Mouse (Mus musculus): ENCODE results near the gene Map4k4. TPM values are rescaled to one million over a fixed set of nuclear protein-coding genes. Genes with fewer than 3 reads are reported as not detected.

Gene Map4k4
- polyA plus RNA-seq, 1 experiment = 166 TPM

DNA sequence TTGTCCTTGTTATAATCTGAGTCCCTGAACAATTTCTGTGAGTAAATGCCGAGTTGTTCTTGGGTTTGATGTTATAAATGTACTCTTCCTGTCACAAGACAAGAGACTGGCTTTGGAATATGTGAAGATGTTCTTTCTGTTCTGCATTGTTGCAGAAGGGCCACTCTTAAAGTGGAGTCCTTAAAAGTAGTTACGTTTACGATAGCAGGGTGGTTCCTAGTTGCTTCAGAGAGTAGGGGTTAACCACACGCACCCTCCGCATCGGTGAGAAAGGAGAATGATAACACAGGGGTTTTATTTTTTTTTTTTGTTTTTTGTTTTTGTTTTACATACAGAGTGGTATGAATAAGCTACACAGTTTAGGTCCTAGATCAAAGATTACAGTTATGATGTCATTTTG, 60.4 kb downstream of the Map4k4 start:
- 82% methylated on average over 6 of the region's 6 CpGs for WGBS
- Histone ChIP-seq H3K4me3 (replicated peaks; ENCODE audit: insufficient read depth, low read depth, low read length) (no peak overlapping the region), H3K4me1 (ENCODE audit: control insufficient read depth, insufficient read depth, low read length) (peaks cover 17% of the 10 kb centered on the region), H3K27me3 (ENCODE audit: control insufficient read depth, insufficient read depth, low read length) (no peaks in the 10 kb centered on the region), H3K27ac (ENCODE audit: insufficient read depth, low read length) (no peak overlapping the region)
- DNase-seq = no peak
- TF ChIP-seq POLR2A (IDR thresholded peaks at IDR 0.05; ENCODE audit: borderline replicate concordance, insufficient read depth, low read length) = no peak
- TF ChIP-seq CTCF (IDR thresholded peaks at IDR 0.05; ENCODE audit: borderline replicate concordance, insufficient read depth, low read depth, low read length) = no peak

DNA sequence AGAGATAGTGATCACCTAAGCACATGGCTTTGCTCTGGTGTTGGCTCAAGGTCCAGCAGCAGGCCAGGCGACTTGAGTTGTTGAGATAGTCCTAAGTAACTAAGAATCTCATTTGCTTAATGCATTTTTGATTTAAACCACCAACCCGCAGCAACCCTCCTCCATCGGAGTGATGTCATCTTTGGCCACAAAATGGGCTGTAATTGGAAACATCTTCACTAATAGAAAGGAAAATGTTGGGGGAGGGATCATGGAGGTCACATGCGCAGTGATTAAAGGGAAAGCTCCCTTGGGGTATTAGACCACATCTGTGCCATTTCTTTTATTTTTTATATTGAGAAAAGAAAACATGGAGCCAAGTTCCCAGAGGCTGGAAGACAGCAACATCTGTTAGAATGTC, 61.6 kb downstream of the Map4k4 start:
- no peaks in the 10 kb centered on the region for H3K27me3 ChIP-seq (ENCODE audit: control insufficient read depth, insufficient read depth, low read length)
- no peak overlapping the region for H3K4me3 ChIP-seq (replicated peaks; ENCODE audit: insufficient read depth, low read depth, low read length)
- H3K27ac ChIP-seq (ENCODE audit: insufficient read depth, low read length) = no peak overlapping the region; the same call in 1 of the 2 replicates
- DNase-seq = no peak
- H3K4me1 ChIP-seq (ENCODE audit: control insufficient read depth, insufficient read depth, low read length) = peaks cover 17% of the 10 kb centered on the region
- 76% methylated on average over 4 of the region's 4 CpGs for WGBS
- no peak for TF ChIP-seq CTCF (IDR thresholded peaks at IDR 0.05; ENCODE audit: borderline replicate concordance, insufficient read depth, low read depth, low read length)
- no peak for TF ChIP-seq POLR2A (IDR thresholded peaks at IDR 0.05; ENCODE audit: borderline replicate concordance, insufficient read depth, low read length)

DNA sequence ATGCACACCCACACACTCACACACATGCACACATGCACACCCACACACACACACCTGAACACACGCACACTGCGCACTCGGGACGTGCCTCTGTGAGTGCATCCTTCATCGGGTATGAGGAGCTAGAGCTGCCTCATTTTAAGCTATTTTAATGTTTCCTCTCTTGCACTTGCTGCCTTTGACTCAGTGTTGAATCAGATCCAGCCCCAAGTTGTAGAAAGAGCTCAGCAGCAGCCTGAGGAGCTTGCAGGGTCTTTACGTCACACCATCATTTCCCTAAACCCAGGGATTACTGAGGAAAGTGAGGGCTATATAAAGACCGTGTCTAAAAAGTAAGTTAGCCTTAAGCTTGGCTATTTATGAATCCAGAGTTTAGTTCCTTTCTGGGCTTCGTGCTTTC, 62.1 kb downstream of the Map4k4 start:
- Histone ChIP-seq H3K27ac (ENCODE audit: insufficient read depth, low read length) (no peak overlapping the region), H3K4me3 (replicated peaks; ENCODE audit: insufficient read depth, low read depth, low read length) (no peak overlapping the region), H3K4me1 (ENCODE audit: control insufficient read depth, insufficient read depth, low read length) (peaks cover 16% of the 10 kb centered on the region), H3K27me3 (ENCODE audit: control insufficient read depth, insufficient read depth, low read length) (no peaks in the 10 kb centered on the region)
- TF ChIP-seq POLR2A (IDR thresholded peaks at IDR 0.05; ENCODE audit: borderline replicate concordance, insufficient read depth, low read length) (no peak), CTCF (IDR thresholded peaks at IDR 0.05; ENCODE audit: borderline replicate concordance, insufficient read depth, low read depth, low read length) (no peak)
- 75% methylated on average over 8 of the region's 8 CpGs for WGBS
- DNase-seq = no peak

DNA sequence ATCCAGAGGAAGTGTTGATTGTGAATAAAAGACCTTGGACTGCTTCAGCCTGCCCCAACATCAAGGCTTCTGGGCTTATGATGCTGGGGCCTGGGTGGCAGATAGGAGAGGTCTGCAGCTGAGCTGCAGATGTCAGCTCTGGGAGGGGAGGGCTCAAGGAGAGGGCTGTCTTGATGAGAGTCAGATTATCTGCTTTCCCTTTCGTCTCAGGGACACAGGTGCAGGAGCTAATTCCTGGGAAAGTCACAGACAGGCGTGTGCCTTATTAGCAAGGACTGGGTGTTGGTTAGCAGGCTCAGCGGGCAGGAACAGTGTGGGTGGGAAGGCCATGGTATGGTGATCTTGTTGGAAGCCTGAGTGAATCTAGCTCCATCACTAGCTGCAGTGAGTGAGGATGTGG, 63.1 kb downstream of the Map4k4 start:
- peaks cover 14% of the 10 kb centered on the region for H3K4me1 ChIP-seq (ENCODE audit: control insufficient read depth, insufficient read depth, low read length)
- no peak for DNase-seq
- no peak overlapping the region for H3K27ac ChIP-seq (ENCODE audit: insufficient read depth, low read length)
- H3K27me3 ChIP-seq (ENCODE audit: control insufficient read depth, insufficient read depth, low read length) = no peaks in the 10 kb centered on the region
- no peak overlapping the region for H3K4me3 ChIP-seq (replicated peaks; ENCODE audit: insufficient read depth, low read depth, low read length)
- TF ChIP-seq POLR2A (IDR thresholded peaks at IDR 0.05; ENCODE audit: borderline replicate concordance, insufficient read depth, low read length) (no peak), CTCF (IDR thresholded peaks at IDR 0.05; ENCODE audit: borderline replicate concordance, insufficient read depth, low read depth, low read length) (no peak)
- 66% methylated on average over 3 of the region's 3 CpGs for WGBS

DNA sequence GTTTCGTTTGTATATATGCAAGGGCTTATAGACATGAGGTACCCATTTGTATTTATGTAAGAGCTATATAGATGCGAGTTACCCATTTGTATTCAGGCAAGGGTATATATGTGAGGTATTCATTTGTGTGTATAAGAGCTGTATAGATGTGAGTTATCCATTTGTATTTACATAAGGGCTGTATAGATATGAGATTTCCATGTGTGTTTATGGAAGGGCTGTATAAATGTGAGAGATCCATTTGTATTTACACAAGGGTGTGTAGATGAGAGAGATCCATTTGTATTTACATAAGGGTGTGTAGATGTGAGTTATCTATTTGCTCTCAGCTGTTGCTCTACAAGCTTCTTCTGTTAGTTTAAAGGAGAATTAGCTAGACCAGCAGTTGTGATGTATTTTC, 63.7 kb downstream of the Map4k4 start:
- 95% methylated on average over 2 of the region's 2 CpGs for WGBS
- no peak for TF ChIP-seq CTCF (IDR thresholded peaks at IDR 0.05; ENCODE audit: borderline replicate concordance, insufficient read depth, low read depth, low read length)
- peaks cover 14% of the 10 kb centered on the region for H3K4me1 ChIP-seq (ENCODE audit: control insufficient read depth, insufficient read depth, low read length)
- H3K27me3 ChIP-seq (ENCODE audit: control insufficient read depth, insufficient read depth, low read length) = no peaks in the 10 kb centered on the region
- H3K27ac ChIP-seq (ENCODE audit: insufficient read depth, low read length) = no peak overlapping the region
- DNase-seq = no peak
- H3K4me3 ChIP-seq (replicated peaks; ENCODE audit: insufficient read depth, low read depth, low read length) = no peak overlapping the region

GRCm38 (mm10) chr1:39965461-39965860, 64.7 kb downstream of the Map4k4 start:
- Histone ChIP-seq H3K4me1 (ENCODE audit: control insufficient read depth, insufficient read depth, low read length) (peaks cover 21% of the 10 kb centered on the region), H3K4me3 (replicated peaks; ENCODE audit: insufficient read depth, low read depth, low read length) (no peak overlapping the region), H3K27ac (ENCODE audit: insufficient read depth, low read length) (no peak overlapping the region), H3K27me3 (ENCODE audit: control insufficient read depth, insufficient read depth, low read length) (no peaks in the 10 kb centered on the region)
- WGBS = 34% methylated on average over 3 of the region's 3 CpGs
- no peak for DNase-seq
- TF ChIP-seq CTCF (IDR thresholded peaks at IDR 0.05; ENCODE audit: borderline replicate concordance, insufficient read depth, low read depth, low read length) = no peak
- no peak for TF ChIP-seq POLR2A (IDR thresholded peaks at IDR 0.05; ENCODE audit: borderline replicate concordance, insufficient read depth, low read length)

- no peak overlapping the region for H3K4me3 ChIP-seq (replicated peaks; ENCODE audit: insufficient read depth, low read depth, low read length)
- no peak for DNase-seq
- 63% methylated on average over 7 of the region's 7 CpGs for WGBS
- H3K4me1 ChIP-seq (ENCODE audit: control insufficient read depth, insufficient read depth, low read length) = peaks cover 11% of the 10 kb centered on the region; the same call in 1 of the 2 replicates
- H3K27ac ChIP-seq (ENCODE audit: insufficient read depth, low read length) = no peak overlapping the region
- no peak for TF ChIP-seq POLR2A (IDR thresholded peaks at IDR 0.05; ENCODE audit: borderline replicate concordance, insufficient read depth, low read length)
- no peak for TF ChIP-seq CTCF (IDR thresholded peaks at IDR 0.05; ENCODE audit: borderline replicate concordance, insufficient read depth, low read depth, low read length)
- no peaks in the 10 kb centered on the region for H3K27me3 ChIP-seq (ENCODE audit: control insufficient read depth, insufficient read depth, low read length)
Measured at GRCm38 (mm10) chr1:39968999-39969398, 68.3 kb downstream of the Map4k4 start.

GRCm38 (mm10) chr1:39969771-39970406, 69.2 kb downstream of the Map4k4 start:
- Histone ChIP-seq H3K27me3 (ENCODE audit: control insufficient read depth, insufficient read depth, low read length) (no peaks in the 10 kb centered on the region), H3K27ac (ENCODE audit: insufficient read depth, low read length) (no peak overlapping the region), H3K4me1 (ENCODE audit: control insufficient read depth, insufficient read depth, low read length) (peaks cover 10% of the 10 kb centered on the region; the same call in 1 of the 2 replicates), H3K4me3 (replicated peaks; ENCODE audit: insufficient read depth, low read depth, low read length) (no peak overlapping the region)
- 47% methylated on average over 2 of the region's 2 CpGs for WGBS
- no peak for DNase-seq
- no peak for TF ChIP-seq POLR2A (IDR thresholded peaks at IDR 0.05; ENCODE audit: borderline replicate concordance, insufficient read depth, low read length)
- no peak for TF ChIP-seq CTCF (IDR thresholded peaks at IDR 0.05; ENCODE audit: borderline replicate concordance, insufficient read depth, low read depth, low read length)
